Mouse (Mus musculus): Measurements from ENCODE around the gene Agbl2. TPM values are rescaled to one million over a fixed set of nuclear protein-coding genes. Genes with fewer than 3 reads are reported as not detected.
A peak's percentile ranks its signal among the peaks of the same experiment; 100 is the strongest.

Agbl2 gene
- polyA plus RNA-seq, 1 experiment from 2014 or later = 0.05 TPM

DNA sequence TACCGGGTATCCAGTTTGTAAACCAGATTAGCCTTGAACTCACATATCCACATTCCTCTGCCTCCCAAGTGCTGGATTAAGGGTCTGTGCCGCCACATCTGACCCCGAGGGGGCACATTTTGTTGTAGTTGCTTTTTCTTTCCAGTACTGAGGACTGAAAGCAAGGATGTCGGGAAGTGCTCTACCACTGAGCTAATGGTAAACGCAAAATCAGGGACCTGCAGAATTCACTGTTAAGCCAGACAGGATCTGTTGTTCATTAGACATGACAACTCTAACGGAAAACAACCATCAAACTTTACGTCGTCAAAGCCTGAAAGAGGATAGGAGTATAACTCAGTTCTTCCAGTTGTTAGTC, 64.0 kb downstream of the Agbl2 start:
- ATAC-seq (ENCODE audit: low read depth) = peak; percentile 0; the same call in 1 of the 2 replicates
- Histone ChIP-seq H3K27me3 (ENCODE audit: control insufficient read depth, insufficient read depth, low read depth, low read length) (no peaks in the 10 kb centered on the region), H3K4me2 (ENCODE audit: low read depth, low read length) (peak overlapping the region; percentile 96), H3K9me3 (replicated peaks; ENCODE audit: control insufficient read depth, low read length) (no peaks in the 10 kb centered on the region), H3K9ac (ENCODE audit: low read depth, low read length) (peak overlapping the region; percentile 67), H3K4me3 (ENCODE audit: low read depth, low read length) (peak overlapping the region; percentile 83), H3K4me1 (ENCODE audit: control insufficient read depth, low read depth, low read length) (peaks cover 17% of the 10 kb centered on the region), H3K27ac (ENCODE audit: low read length) (peak overlapping the region; percentile 79), H3K36me3 (ENCODE audit: control insufficient read depth, insufficient read depth) (peaks cover 10% of the 10 kb centered on the region)
- 3% methylated on average over 8 of the region's 8 CpGs for WGBS (ENCODE audit: insufficient replicate concordance)

DNA sequence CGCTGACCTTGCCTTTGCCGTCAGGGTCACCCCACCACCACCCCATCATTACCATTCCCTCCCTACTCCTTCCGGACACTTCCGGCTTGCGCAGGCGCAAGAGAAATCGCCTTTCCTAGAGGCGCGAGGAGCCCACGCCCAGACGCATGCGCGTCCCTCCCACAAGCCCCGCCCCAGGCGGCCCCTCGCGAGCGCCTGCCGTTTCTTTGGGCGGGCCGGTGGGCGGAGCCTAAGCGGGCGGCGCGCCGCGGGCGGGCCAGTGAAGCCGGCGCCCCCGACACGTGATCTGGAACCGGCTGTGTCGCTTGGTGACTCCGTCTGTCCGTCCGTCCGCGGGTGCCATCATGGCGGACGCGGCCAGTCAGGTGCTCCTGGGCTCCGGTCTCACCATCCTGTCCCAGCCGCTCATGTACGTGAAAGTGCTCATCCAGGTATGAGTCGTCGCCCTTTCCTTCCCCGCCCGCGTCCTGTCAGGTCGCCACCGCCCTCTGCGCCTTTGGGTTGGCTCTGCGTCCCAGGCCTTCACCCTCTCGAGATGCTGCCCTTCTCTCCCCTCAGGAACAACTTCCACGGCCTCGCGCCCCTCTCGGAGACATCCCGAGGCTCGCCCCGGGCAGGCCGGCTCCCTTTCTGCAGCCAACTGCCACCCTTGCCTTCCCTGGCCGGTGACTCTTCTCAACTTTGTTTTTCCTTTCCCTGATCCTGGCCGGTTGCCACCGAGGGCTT, 64.6 kb downstream of the Agbl2 start, which contains the start of gene Mtch2:
Gene Mtch2, plus strand, starts transcription at position 201 of the 726 bp plus-strand sequence.
- peaks cover 10% of the 10 kb centered on the region for H3K36me3 ChIP-seq (ENCODE audit: control insufficient read depth, insufficient read depth)
- H3K4me2 ChIP-seq (ENCODE audit: low read depth, low read length) = peak within 1 kb of the TSS; percentile 96
- peak within 1 kb of the TSS; percentile 79 for H3K27ac ChIP-seq (ENCODE audit: low read length)
- H3K27me3 ChIP-seq (ENCODE audit: control insufficient read depth, insufficient read depth, low read depth, low read length) = no peaks in the 10 kb centered on the region
- peak within 1 kb of the TSS; percentile 88 for H3K9ac ChIP-seq (ENCODE audit: low read depth, low read length)
- no peaks in the 10 kb centered on the region for H3K9me3 ChIP-seq (replicated peaks; ENCODE audit: control insufficient read depth, low read length)
- peak within 1 kb of the TSS; percentile 83 for H3K4me3 ChIP-seq (ENCODE audit: low read depth, low read length)
- ATAC-seq (ENCODE audit: low read depth) = peak; percentile 96
- H3K4me1 ChIP-seq (ENCODE audit: control insufficient read depth, low read depth, low read length) = peaks cover 17% of the 10 kb centered on the region
- WGBS (ENCODE audit: insufficient replicate concordance) = under 1% methylated on average over 61 of the region's 67 CpGs

DNA sequence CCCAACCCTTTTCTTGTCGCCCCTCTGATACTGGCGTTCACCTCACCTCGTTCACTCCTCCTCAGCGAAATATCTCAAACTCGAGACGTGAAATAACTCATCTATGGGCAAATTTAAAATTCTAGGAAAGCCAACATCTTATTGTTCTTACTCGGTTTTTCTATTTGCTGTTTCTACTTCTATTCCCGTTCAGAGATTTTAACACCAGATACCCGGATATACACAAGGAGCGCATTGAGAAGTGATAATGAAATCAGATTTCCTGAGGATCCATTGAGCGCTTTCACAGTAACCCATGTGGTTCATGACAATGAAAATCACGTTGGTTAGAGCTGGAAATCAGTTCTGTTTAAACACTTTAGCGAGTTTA, 65.1 kb downstream of the Agbl2 start:
- Histone ChIP-seq H3K4me1 (ENCODE audit: control insufficient read depth, low read depth, low read length) (peaks cover 17% of the 10 kb centered on the region), H3K9ac (ENCODE audit: low read depth, low read length) (peak overlapping the region; percentile 88), H3K27me3 (ENCODE audit: control insufficient read depth, insufficient read depth, low read depth, low read length) (no peaks in the 10 kb centered on the region), H3K4me2 (ENCODE audit: low read depth, low read length) (peak overlapping the region; percentile 78), H3K27ac (ENCODE audit: low read length) (peak overlapping the region; percentile 77), H3K9me3 (replicated peaks; ENCODE audit: control insufficient read depth, low read length) (no peaks in the 10 kb centered on the region), H3K36me3 (ENCODE audit: control insufficient read depth, insufficient read depth) (peaks cover 10% of the 10 kb centered on the region), H3K4me3 (ENCODE audit: low read depth, low read length) (peak overlapping the region; percentile 83)
- no peak for ATAC-seq (ENCODE audit: low read depth)
- WGBS (ENCODE audit: insufficient replicate concordance) = 0% methylated on average over 13 of the region's 13 CpGs

DNA sequence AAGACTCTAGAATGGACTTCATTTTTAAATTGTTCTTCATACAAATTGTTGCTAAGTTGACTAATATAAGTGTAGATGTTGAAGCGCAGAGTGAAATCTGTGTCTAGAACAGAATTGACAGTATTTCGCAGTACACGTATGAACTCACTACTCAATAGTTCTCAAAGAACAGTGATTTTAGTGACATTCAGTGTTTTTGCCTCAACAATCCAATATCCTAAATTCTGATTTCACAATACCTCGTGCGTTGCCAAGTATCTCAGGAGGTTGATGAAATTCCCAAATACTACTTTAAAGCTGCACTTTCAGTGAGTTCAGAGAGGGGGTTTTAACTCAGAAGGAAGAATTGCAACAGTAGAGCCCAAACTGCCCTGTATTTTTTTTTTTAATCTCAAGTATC, 65.8 kb downstream of the Agbl2 start:
- H3K27me3 ChIP-seq (ENCODE audit: control insufficient read depth, insufficient read depth, low read depth, low read length) = no peaks in the 10 kb centered on the region
- peaks cover 17% of the 10 kb centered on the region for H3K4me1 ChIP-seq (ENCODE audit: control insufficient read depth, low read depth, low read length)
- H3K4me2 ChIP-seq (ENCODE audit: low read depth, low read length) = peak overlapping the region; percentile 78
- WGBS (ENCODE audit: insufficient replicate concordance) = 82% methylated on average over 5 of the region's 5 CpGs
- H3K27ac ChIP-seq (ENCODE audit: low read length) = no peak overlapping the region
- peak overlapping the region; percentile 88; the same call in 1 of the 2 replicates for H3K9ac ChIP-seq (ENCODE audit: low read depth, low read length)
- no peak for ATAC-seq (ENCODE audit: low read depth)
- no peaks in the 10 kb centered on the region for H3K9me3 ChIP-seq (replicated peaks; ENCODE audit: control insufficient read depth, low read length)
- H3K4me3 ChIP-seq (ENCODE audit: low read depth, low read length) = peak overlapping the region; percentile 83
- H3K36me3 ChIP-seq (ENCODE audit: control insufficient read depth, insufficient read depth) = peaks cover 15% of the 10 kb centered on the region

DNA sequence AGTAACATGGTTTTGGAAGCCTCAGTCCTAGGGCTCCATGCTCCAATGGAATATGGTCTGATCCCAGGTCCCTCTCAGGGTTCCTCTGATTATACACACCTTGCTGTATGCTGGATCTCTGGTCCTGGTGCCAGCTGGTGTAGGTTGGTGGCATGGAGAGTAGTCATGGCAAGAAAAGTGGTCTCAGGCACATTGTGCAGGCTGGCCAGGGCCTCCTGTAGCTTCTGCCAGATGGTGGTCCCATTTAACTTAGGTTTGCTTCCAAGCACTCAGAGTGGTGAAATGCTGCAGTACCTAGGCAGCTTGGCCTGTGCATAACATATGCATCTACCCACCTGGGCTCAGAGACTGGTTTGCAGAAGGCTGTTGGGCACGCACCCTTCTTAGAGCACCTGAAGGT, 67.9 kb downstream of the Agbl2 start:
- H3K27ac ChIP-seq (ENCODE audit: low read length) = no peak overlapping the region
- whole genome bisulfite sequencing (ENCODE audit: insufficient replicate concordance) = 81% methylated on average over 1 of the region's 1 CpGs
- ATAC-seq (ENCODE audit: low read depth) = no peak
- peaks cover 18% of the 10 kb centered on the region for H3K36me3 ChIP-seq (ENCODE audit: control insufficient read depth, insufficient read depth)
- H3K4me1 ChIP-seq (ENCODE audit: control insufficient read depth, low read depth, low read length) = peaks cover 17% of the 10 kb centered on the region
- H3K9ac ChIP-seq (ENCODE audit: low read depth, low read length) = no peak overlapping the region
- H3K4me2 ChIP-seq (ENCODE audit: low read depth, low read length) = no peak overlapping the region
- H3K4me3 ChIP-seq (ENCODE audit: low read depth, low read length) = no peak overlapping the region
- H3K27me3 ChIP-seq (ENCODE audit: control insufficient read depth, insufficient read depth, low read depth, low read length) = no peaks in the 10 kb centered on the region
- H3K9me3 ChIP-seq (replicated peaks; ENCODE audit: control insufficient read depth, low read length) = no peaks in the 10 kb centered on the region

DNA sequence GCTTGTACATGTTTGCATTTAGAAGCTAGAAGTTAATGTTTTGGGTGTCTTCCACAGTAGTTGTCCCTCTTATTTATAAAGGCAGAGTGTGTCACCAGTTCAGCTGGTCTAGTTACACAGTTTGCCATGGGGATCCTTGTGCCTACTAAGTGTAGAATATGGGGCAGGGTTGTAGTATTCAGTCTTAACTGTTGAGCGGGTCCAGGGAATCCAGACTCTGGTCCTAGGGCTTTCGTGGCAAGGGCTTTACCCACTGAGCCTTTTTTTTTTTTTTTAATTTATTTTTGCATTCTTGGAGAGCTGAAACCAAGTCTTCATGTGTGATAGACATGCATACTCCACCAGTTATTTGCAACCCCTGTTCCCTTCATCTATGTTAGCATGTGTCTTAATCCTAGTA, 79.0 kb downstream of the Agbl2 start:
- Histone ChIP-seq H3K27me3 (ENCODE audit: control insufficient read depth, insufficient read depth, low read depth, low read length) (no peaks in the 10 kb centered on the region), H3K27ac (ENCODE audit: low read length) (no peak overlapping the region), H3K9me3 (replicated peaks; ENCODE audit: control insufficient read depth, low read length) (no peaks in the 10 kb centered on the region), H3K4me2 (ENCODE audit: low read depth, low read length) (no peak overlapping the region), H3K4me3 (ENCODE audit: low read depth, low read length) (no peak overlapping the region), H3K4me1 (ENCODE audit: control insufficient read depth, low read depth, low read length) (no peaks in the 10 kb centered on the region), H3K36me3 (ENCODE audit: control insufficient read depth, insufficient read depth) (peaks cover 40% of the 10 kb centered on the region), H3K9ac (ENCODE audit: low read depth, low read length) (no peak overlapping the region)
- WGBS (ENCODE audit: insufficient replicate concordance) = 86% methylated on average over 2 of the region's 2 CpGs
- ATAC-seq (ENCODE audit: low read depth) = no peak

DNA sequence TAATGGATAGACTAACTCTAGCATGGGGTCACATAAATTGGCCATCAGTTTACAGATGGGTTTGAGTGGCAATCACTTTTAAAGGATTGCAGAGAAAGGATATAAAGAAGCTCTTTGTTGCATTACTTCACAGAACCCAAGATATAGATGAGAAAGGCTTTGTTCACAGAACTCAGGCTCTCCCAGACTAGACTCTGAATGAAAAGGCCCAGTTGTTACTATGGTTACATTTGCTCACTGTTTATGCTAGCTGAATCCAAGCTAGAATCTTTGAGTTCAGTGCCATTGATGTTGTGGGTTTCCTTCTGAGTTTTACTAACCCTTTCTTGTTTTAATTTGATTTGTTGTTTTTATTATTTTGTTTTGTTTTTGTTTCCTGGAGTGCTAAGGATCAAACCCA, 81.7 kb downstream of the Agbl2 start:
- Histone ChIP-seq H3K36me3 (ENCODE audit: control insufficient read depth, insufficient read depth) (peaks cover 38% of the 10 kb centered on the region), H3K4me1 (ENCODE audit: control insufficient read depth, low read depth, low read length) (peaks cover 13% of the 10 kb centered on the region), H3K27ac (ENCODE audit: low read length) (no peak overlapping the region), H3K9me3 (replicated peaks; ENCODE audit: control insufficient read depth, low read length) (no peaks in the 10 kb centered on the region), H3K9ac (ENCODE audit: low read depth, low read length) (no peak overlapping the region), H3K4me2 (ENCODE audit: low read depth, low read length) (no peak overlapping the region), H3K4me3 (ENCODE audit: low read depth, low read length) (no peak overlapping the region), H3K27me3 (ENCODE audit: control insufficient read depth, insufficient read depth, low read depth, low read length) (no peaks in the 10 kb centered on the region)
- no peak for ATAC-seq (ENCODE audit: low read depth)

DNA sequence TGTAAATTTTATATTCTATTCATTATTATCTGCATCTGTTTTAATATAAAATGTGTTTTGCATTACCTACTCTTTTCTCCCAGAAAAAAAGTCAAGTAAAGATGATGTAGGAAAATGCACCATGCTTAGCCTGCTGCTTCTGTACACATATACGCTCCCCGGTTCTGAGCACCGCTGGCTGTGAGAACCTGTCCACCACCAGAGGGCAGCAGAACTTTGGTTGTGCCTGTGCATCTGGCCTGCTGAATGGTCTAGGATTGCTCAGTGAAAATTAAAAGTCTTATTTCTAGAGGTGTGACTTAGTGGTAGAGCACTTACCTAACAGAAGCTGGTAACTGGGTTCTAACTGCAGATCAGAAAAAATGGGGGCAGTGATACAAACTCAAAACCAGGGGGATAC, 84.0 kb downstream of the Agbl2 start:
- 26% methylated on average over 3 of the region's 3 CpGs for WGBS (ENCODE audit: insufficient replicate concordance)
- Histone ChIP-seq H3K27ac (ENCODE audit: low read length) (no peak overlapping the region), H3K4me2 (ENCODE audit: low read depth, low read length) (no peak overlapping the region), H3K27me3 (ENCODE audit: control insufficient read depth, insufficient read depth, low read depth, low read length) (no peaks in the 10 kb centered on the region), H3K9ac (ENCODE audit: low read depth, low read length) (no peak overlapping the region), H3K9me3 (replicated peaks; ENCODE audit: control insufficient read depth, low read length) (no peaks in the 10 kb centered on the region), H3K4me1 (ENCODE audit: control insufficient read depth, low read depth, low read length) (peaks cover 35% of the 10 kb centered on the region), H3K4me3 (ENCODE audit: low read depth, low read length) (no peak overlapping the region), H3K36me3 (ENCODE audit: control insufficient read depth, insufficient read depth) (peaks cover 22% of the 10 kb centered on the region)
- peak; percentile 52 for ATAC-seq (ENCODE audit: low read depth)

DNA sequence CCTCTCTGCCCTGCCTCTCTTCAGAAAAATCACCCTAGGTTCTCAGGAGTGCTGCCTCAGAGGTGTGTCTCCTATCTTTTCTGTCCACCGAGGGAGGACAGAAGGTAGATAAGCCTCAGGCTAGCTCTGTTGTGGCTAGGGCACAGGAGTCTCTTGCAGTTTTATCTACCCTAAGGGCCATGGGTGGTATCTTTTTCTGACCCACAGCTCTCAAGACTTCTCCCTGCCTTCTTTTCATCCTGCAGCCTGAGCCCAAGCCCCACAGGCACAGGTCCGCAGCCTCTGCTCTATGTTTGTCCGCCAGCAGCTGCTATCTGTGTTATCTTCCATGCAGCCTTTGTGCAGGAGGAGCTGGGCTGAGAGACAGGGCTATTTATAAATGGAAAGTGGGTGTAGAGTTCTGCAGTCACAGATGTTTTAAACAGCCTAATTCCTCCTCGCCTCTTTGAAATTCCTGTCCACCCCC, 87.6 kb downstream of the Agbl2 start:
- 5% methylated on average over 4 of the region's 4 CpGs for WGBS (ENCODE audit: insufficient replicate concordance)
- 0 out of 2 replicates have a peak overlapping the region, but pooled peaks have one; percentile 14 for H3K4me3 ChIP-seq (ENCODE audit: low read depth, low read length)
- H3K27me3 ChIP-seq (ENCODE audit: control insufficient read depth, insufficient read depth, low read depth, low read length) = no peaks in the 10 kb centered on the region
- H3K27ac ChIP-seq (ENCODE audit: low read length) = peak overlapping the region; percentile 88
- peak; percentile 89 for ATAC-seq (ENCODE audit: low read depth)
- peak overlapping the region; percentile 14; the same call in 1 of the 2 replicates for H3K9ac ChIP-seq (ENCODE audit: low read depth, low read length)
- H3K4me1 ChIP-seq (ENCODE audit: control insufficient read depth, low read depth, low read length) = peaks cover 39% of the 10 kb centered on the region
- H3K4me2 ChIP-seq (ENCODE audit: low read depth, low read length) = peak overlapping the region; percentile 58
- peaks cover 8% of the 10 kb centered on the region for H3K36me3 ChIP-seq (ENCODE audit: control insufficient read depth, insufficient read depth)
- H3K9me3 ChIP-seq (replicated peaks; ENCODE audit: control insufficient read depth, low read length) = no peaks in the 10 kb centered on the region
